14 mouse cellular contexts compared by ENCODE assay signal in genomic region chr5:122930991-122931390, GRCm38 (mm10). TPM values are rescaled to one million over a fixed set of nuclear protein-coding genes. Genes with fewer than 3 reads are reported as not detected.
DNase-seq lines count a peak whose midpoint lies in the region; ATAC-seq and TF ChIP-seq lines count a peak whose summit lies in the region.
"Had no signal": no experiment of that assay in that cellular context is flagged by ENCODE, and none has a peak within 500 bp of the region (broad histone marks: within the 10 kb centered on the region; RNA-seq: fewer than 3 reads in every experiment).

No protein-coding gene starts in this region.

- TF ChIP-seq EP300 in heart, postnatal 0 days (IDR thresholded peaks at IDR 0.05; ENCODE audit: low read depth): no peak
- TF ChIP-seq EP300 in stomach, postnatal 0 days (optimal IDR thresholded peaks at IDR 0.05): no peak

- H3K27me3 ChIP-seq in heart, postnatal 0 days (ENCODE audit: control insufficient read depth, insufficient read depth, low read length): no peaks in the 10 kb centered on the region
- no peaks in the 10 kb centered on the region for H3K27me3 ChIP-seq in liver, embryonic 16.5 days (ENCODE audit: control insufficient read depth, insufficient read depth, low read depth, low read length)
- H3K27me3 ChIP-seq in liver, embryonic 12.5 days (replicated peaks): no peaks in the 10 kb centered on the region
- no peaks in the 10 kb centered on the region for H3K27me3 ChIP-seq in lung, embryonic 14.5 days (ENCODE audit: insufficient read depth, low read length)
- no peaks in the 10 kb centered on the region for H3K27me3 ChIP-seq in stomach, postnatal 0 days (ENCODE audit: control insufficient read depth, insufficient read depth, low read length)
- H3K27me3 ChIP-seq: hindbrain, embryonic 12.5 days; midbrain, embryonic 15.5 days had no signal

- H3K9me3 ChIP-seq in heart, postnatal 0 days (replicated peaks; ENCODE audit: control insufficient read depth, low read length): no peaks in the 10 kb centered on the region
- no peaks in the 10 kb centered on the region for H3K9me3 ChIP-seq in liver, embryonic 16.5 days (replicated peaks; ENCODE audit: control insufficient read depth, low read length)
- no peaks in the 10 kb centered on the region for H3K9me3 ChIP-seq in liver, embryonic 12.5 days (replicated peaks)
- no peaks in the 10 kb centered on the region for H3K9me3 ChIP-seq in lung, embryonic 14.5 days (ENCODE audit: low read depth, low read length)
- H3K9me3 ChIP-seq in stomach, postnatal 0 days (ENCODE audit: control insufficient read depth, low read length): no peaks in the 10 kb centered on the region
- H3K9me3 ChIP-seq: hindbrain, embryonic 12.5 days; midbrain, embryonic 15.5 days had no signal

- H3K36me3 ChIP-seq in heart, postnatal 0 days (replicated peaks; ENCODE audit: control insufficient read depth, insufficient read depth, low read length): peaks cover 18% of the 10 kb centered on the region
- H3K36me3 ChIP-seq in liver, embryonic 16.5 days (ENCODE audit: control insufficient read depth, insufficient read depth): no peaks in the 10 kb centered on the region
- peaks cover 9% of the 10 kb centered on the region; the same call in 1 of the 2 replicates for H3K36me3 ChIP-seq in liver, embryonic 12.5 days
- H3K36me3 ChIP-seq in lung, embryonic 14.5 days (ENCODE audit: insufficient read depth): peaks cover 12% of the 10 kb centered on the region; the same call in 1 of the 2 replicates
- H3K36me3 ChIP-seq in stomach, postnatal 0 days (ENCODE audit: control insufficient read depth, insufficient read depth, low read length): no peaks in the 10 kb centered on the region; the same call in 1 of the 2 replicates

- peak; percentile 57 for DNase-seq in heart, postnatal 0 days (ENCODE audit: low spot score)
- no peak for DNase-seq in heart, postnatal 36 days
- DNase-seq in lung, embryonic 14.5 days: peak; percentile 37
- peak; percentile 64 for DNase-seq in stomach, postnatal 0 days (ENCODE audit: low spot score)
- no peak for DNase-seq in testis, postnatal 10 days (ENCODE audit: low spot score)
- DNase-seq: cerebellum, adult 11-12 months; left cerebral cortex, postnatal 4 days had no signal

- H3K4me1 ChIP-seq in heart, postnatal 0 days (ENCODE audit: control insufficient read depth, insufficient read depth): 0 out of 2 replicates have a peak, but pooled peaks cover under 1% of the 10 kb centered on the region
- no peaks in the 10 kb centered on the region for H3K4me1 ChIP-seq in liver, embryonic 16.5 days (ENCODE audit: control insufficient read depth, low read depth, low read length)
- H3K4me1 ChIP-seq in liver, embryonic 12.5 days: peaks cover 8% of the 10 kb centered on the region; the same call in 1 of the 2 replicates
- no peaks in the 10 kb centered on the region; the same call in 1 of the 2 replicates for H3K4me1 ChIP-seq in lung, embryonic 14.5 days (ENCODE audit: insufficient read depth)
- H3K4me1 ChIP-seq in stomach, postnatal 0 days (replicated peaks; ENCODE audit: control insufficient read depth, insufficient read depth): no peaks in the 10 kb centered on the region
- H3K4me1 ChIP-seq: hindbrain, embryonic 12.5 days; midbrain, embryonic 15.5 days had no signal

- no peak for ATAC-seq in heart, postnatal 0 days (ENCODE audit: insufficient read depth, low read depth)
- ATAC-seq in liver, embryonic 16.5 days (ENCODE audit: low read depth): peak; percentile 43; the same call in 1 of the 2 replicates
- no peak for ATAC-seq in liver, embryonic 12.5 days
- ATAC-seq in lung, embryonic 14.5 days (ENCODE audit: insufficient read depth): no peak
- no peak for ATAC-seq in stomach, postnatal 0 days (ENCODE audit: low FRiP score, low TSS enrichment)
- ATAC-seq: activated CD4-positive, CD25-positive, alpha-beta regulatory T cell, adult 4 months; midbrain, embryonic 15.5 days had no signal

- no peak overlapping the region for H3K9ac ChIP-seq in heart, postnatal 0 days (replicated peaks; ENCODE audit: low read depth, low read length)
- no peak overlapping the region for H3K9ac ChIP-seq in liver, embryonic 16.5 days (ENCODE audit: low read depth, low read length)
- no peak overlapping the region for H3K9ac ChIP-seq in liver, embryonic 12.5 days
- no peak overlapping the region for H3K9ac ChIP-seq in lung, embryonic 14.5 days
- H3K9ac ChIP-seq in stomach, postnatal 0 days (ENCODE audit: low read length): no peak overlapping the region
- H3K9ac ChIP-seq: hindbrain, embryonic 12.5 days; midbrain, embryonic 15.5 days had no signal

- no peak for TF ChIP-seq CTCF in heart, postnatal 0 days (IDR thresholded peaks at IDR 0.05; ENCODE audit: low read depth)
- no peak for TF ChIP-seq CTCF in lung, embryonic 14.5 days (IDR thresholded peaks at IDR 0.05; ENCODE audit: low read depth)
- TF ChIP-seq CTCF in stomach, postnatal 0 days (IDR thresholded peaks at IDR 0.05; ENCODE audit: low read depth): no peak

- H3K4me2 ChIP-seq in heart, postnatal 0 days (ENCODE audit: low read depth, low read length): no peak overlapping the region
- H3K4me2 ChIP-seq in liver, embryonic 16.5 days (ENCODE audit: low read depth, low read length): no peak overlapping the region
- no peak overlapping the region for H3K4me2 ChIP-seq in liver, embryonic 12.5 days
- H3K4me2 ChIP-seq in lung, embryonic 14.5 days: no peak overlapping the region
- H3K4me2 ChIP-seq in stomach, postnatal 0 days (replicated peaks; ENCODE audit: low read depth): no peak overlapping the region
- H3K4me2 ChIP-seq: hindbrain, embryonic 12.5 days; midbrain, embryonic 15.5 days had no signal

- WGBS in heart, postnatal 0 days: 42% methylated on average over 7 of the region's 7 CpGs
- WGBS in liver, embryonic 16.5 days (ENCODE audit: insufficient replicate concordance): 70% methylated on average over 7 of the region's 7 CpGs
- WGBS in liver, embryonic 12.5 days (ENCODE audit: insufficient replicate concordance): 76% methylated on average over 7 of the region's 7 CpGs
- WGBS in lung, embryonic 14.5 days: 74% methylated on average over 7 of the region's 7 CpGs
- 41% methylated on average over 7 of the region's 7 CpGs for WGBS in stomach, postnatal 0 days

- no peak overlapping the region for H3K27ac ChIP-seq in heart, postnatal 0 days (ENCODE audit: low read depth)
- 0 out of 2 replicates have a peak overlapping the region, but pooled peaks have one; percentile 17 for H3K27ac ChIP-seq in liver, embryonic 16.5 days (ENCODE audit: low read length)
- no peak overlapping the region for H3K27ac ChIP-seq in liver, embryonic 12.5 days
- no peak overlapping the region for H3K27ac ChIP-seq in lung, embryonic 14.5 days (ENCODE audit: low read depth)
- H3K27ac ChIP-seq in stomach, postnatal 0 days (replicated peaks): no peak overlapping the region
- H3K27ac ChIP-seq: hindbrain, embryonic 12.5 days; kidney, postnatal 0 days; macrophage; midbrain, embryonic 15.5 days had no signal

- no peak overlapping the region for H3K4me3 ChIP-seq in heart, postnatal 0 days (ENCODE audit: low read depth, low read length)
- H3K4me3 ChIP-seq in liver, embryonic 16.5 days (ENCODE audit: low read depth, low read length): no peak overlapping the region
- H3K4me3 ChIP-seq in liver, embryonic 12.5 days: no peak overlapping the region
- H3K4me3 ChIP-seq in lung, embryonic 14.5 days (ENCODE audit: low read depth, low read length): no peak overlapping the region
- no peak overlapping the region for H3K4me3 ChIP-seq in stomach, postnatal 0 days (ENCODE audit: low read depth, low read length)
- H3K4me3 ChIP-seq: hindbrain, embryonic 12.5 days; midbrain, embryonic 15.5 days had no signal

- intact Hi-C loops in heart, postnatal 36 days (cut with DNase I): no loop called here

RNA-seq across cellular contexts. Expression of gene Kdm2b, which starts 58.6 kb away (rescaled TPM):
- total RNA-seq in heart, postnatal 0 days (2014; rRNA removed; ENCODE audit: low replicate concordance): 29.3 and 38.8 TPM in 2 replicates
- 12.4 and 14.7 TPM in 2 replicates for polyA plus RNA-seq in heart, postnatal 0 days (2015; fragmentation: Nextera tagmentation; extraction: Ambion mirVana)
- 10 to 100 TPM; 16.6 to 19.0 TPM for total RNA-seq in heart, postnatal 36 days (2021)
- polyA plus RNA-seq in liver, embryonic 16.5 days (2015; fragmentation: Nextera tagmentation; extraction: Ambion mirVana): 14.4 and 15.3 TPM in 2 replicates
- polyA plus RNA-seq in liver, embryonic 12.5 days (2016; fragmentation: Nextera tagmentation; extraction: Ambion mirVana): 28.9 and 30.6 TPM in 2 replicates
- 38.5 and 46.7 TPM in 2 replicates for polyA plus RNA-seq in lung, embryonic 14.5 days (2014; fragmentation: Nextera tagmentation; extraction: Ambion mirVana)
- polyA plus RNA-seq in stomach, postnatal 0 days (2015; fragmentation: Nextera tagmentation; extraction: Ambion mirVana): 15.3 and 15.5 TPM in 2 replicates

Comparison
In these comparisons a context has a peak if more than half of its experiments do, and no peak if none do; other contexts are left out.
1. DNase-seq: peak in heart, postnatal 0 days (single experiment), lung, embryonic 14.5 days (single experiment) and stomach, postnatal 0 days (single experiment); none in heart, postnatal 36 days (0 of 2) and testis, postnatal 10 days (single experiment).